Comparison of ENCODE assay signal across 7 mouse cellular contexts in the genomic region with DNA sequence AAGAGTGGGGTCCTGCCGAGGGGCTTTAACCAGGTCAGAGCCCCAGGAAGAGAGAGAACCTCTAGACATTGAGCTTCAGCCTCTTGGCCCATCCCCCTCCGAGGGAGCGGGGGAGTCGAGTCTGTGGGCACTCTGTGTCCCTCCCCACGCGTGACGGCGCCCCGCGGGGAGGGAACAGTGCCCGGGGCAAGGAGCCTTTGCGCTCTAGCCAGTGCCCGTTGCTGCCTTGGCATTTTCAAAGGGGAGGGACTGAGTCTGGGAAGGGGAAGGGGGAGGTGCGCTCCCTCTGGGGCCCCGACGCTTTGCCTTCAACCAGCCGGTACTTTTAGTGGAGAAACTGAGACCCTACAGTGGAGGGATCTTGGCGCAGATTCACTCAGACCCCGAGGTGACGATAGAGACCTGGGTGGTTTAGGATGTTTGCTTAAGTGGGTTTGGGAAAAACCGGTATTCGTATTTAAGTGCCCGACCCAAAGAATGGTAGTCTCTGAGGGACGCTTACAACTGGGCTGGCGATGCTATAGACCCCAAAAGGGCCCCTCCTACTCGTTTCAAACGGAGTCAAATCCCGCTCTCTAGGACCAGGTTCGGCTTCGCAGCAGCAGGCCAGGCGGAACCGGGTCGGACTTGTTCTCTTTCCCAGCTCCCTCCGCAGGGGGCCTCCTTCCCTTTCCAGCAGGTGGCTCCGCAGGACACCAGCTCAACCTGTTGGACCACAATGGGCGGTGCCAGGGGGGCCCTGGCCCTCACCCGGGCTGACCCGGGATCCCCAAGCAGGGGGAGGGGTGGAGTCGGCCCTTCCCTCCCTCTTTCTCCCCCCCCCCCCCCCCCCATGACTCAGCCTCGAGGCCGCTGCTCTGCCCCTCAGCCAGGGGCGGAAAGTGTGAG. TPM values are rescaled to one million over a fixed set of nuclear protein-coding genes. Genes with fewer than 3 reads are reported as not detected.
A peak's percentile ranks its signal among the peaks of the same experiment; 100 is the strongest.
DNase-seq lines count a peak whose midpoint lies in the region; ATAC-seq lines count a peak whose summit lies in the region.

Gene Zbtb7b, minus strand, starts transcription at position 771 of the 888 bp plus-strand sequence.

- peak within 1 kb of the TSS; percentile 52 for H3K4me3 ChIP-seq in hindbrain, embryonic 13.5 days

- peak; percentile 8 for ATAC-seq in activated CD4-positive, CD25-positive, alpha-beta regulatory T cell, adult 4 months
- ATAC-seq in hindbrain, embryonic 13.5 days (ENCODE audit: low FRiP score) = peak; percentile 53
- peak; percentile 58 for ATAC-seq in megakaryocyte, adult 5-6 weeks (ENCODE audit: poor library complexity, severe bottlenecking)

- H3K4me1 ChIP-seq in hindbrain, embryonic 13.5 days (replicated peaks) = peaks cover 70% of the 10 kb centered on the region

- peak within 1 kb of the TSS; percentile 68 for H3K9ac ChIP-seq in hindbrain, embryonic 13.5 days

- H3K4me2 ChIP-seq in hindbrain, embryonic 13.5 days = peak within 1 kb of the TSS; percentile 99

- no peaks in the 10 kb centered on the region for H3K9me3 ChIP-seq in hindbrain, embryonic 13.5 days

- peaks cover 50% of the 10 kb centered on the region for H3K27me3 ChIP-seq in hindbrain, embryonic 13.5 days

- H3K36me3 ChIP-seq in hindbrain, embryonic 13.5 days = no peaks in the 10 kb centered on the region; the same call in 1 of the 2 replicates

- WGBS in hindbrain, embryonic 13.5 days = 0% methylated on average over 39 of the region's 42 CpGs

- peak; percentile 94 for DNase-seq in cerebellum, adult 9-11 months
- DNase-seq in frontal cortex, postnatal 36 days (ENCODE audit: low spot score in 2 of 2) = peak; percentile 55 to 63
- DNase-seq in left cerebral cortex, adult 8-10 months (ENCODE audit: low spot score in 2 of 2) = no peak
- peak; percentile 68 for DNase-seq in retina, postnatal 7 days (ENCODE audit: low read depth, low spot score)

- peak within 1 kb of the TSS; percentile 58; the same call in 1 of the 2 replicates for H3K27ac ChIP-seq in hindbrain, embryonic 13.5 days

RNA-seq across cellular contexts. Expression of gene Zbtb7b, which starts in this region (rescaled TPM):
- polyA plus RNA-seq in activated CD4-positive, CD25-positive, alpha-beta regulatory T cell, adult 4 months (2017; shearing (Covaris generic)) = 10 to 100 TPM; 13.2 to 16.5 TPM
- 0.70 and 0.73 TPM in 2 replicates for polyA plus RNA-seq in hindbrain, embryonic 13.5 days (2015; fragmentation: Nextera tagmentation; extraction: Ambion mirVana)
- total RNA-seq in left cerebral cortex, adult 8-10 months (2022) = 10 to 100 TPM; 11.3 to 20.3 (median 15.8) TPM
- total RNA-seq in megakaryocyte, adult 5-6 weeks (2015) = 38.9 and 41.1 TPM in 2 replicates
- 63.8 and 71.3 TPM in 2 replicates for total RNA-seq in megakaryocyte, adult 5-6 weeks (2017)

Comparison
In these comparisons a context has a peak if more than half of its experiments do, and no peak if none do; other contexts are left out.
1. Peak in ATAC-seq, H3K4me3 ChIP-seq, H3K27ac ChIP-seq, H3K9ac ChIP-seq and H3K4me2 ChIP-seq in hindbrain, embryonic 13.5 days; RNA of the gene not detected or under 1 TPM.
2. ATAC-seq: peak in every context shown above with its lines; median percentile 58 in megakaryocyte, adult 5-6 weeks; 53 in hindbrain, embryonic 13.5 days; 8 in activated CD4-positive, CD25-positive, alpha-beta regulatory T cell, adult 4 months.
3. DNase-seq: peak in cerebellum, adult 9-11 months (single experiment), frontal cortex, postnatal 36 days (2 of 2) and retina, postnatal 7 days (single experiment); none in left cerebral cortex, adult 8-10 months (0 of 2).